Mouse (Mus musculus): ENCODE measurements around the gene Prkn.

DNA sequence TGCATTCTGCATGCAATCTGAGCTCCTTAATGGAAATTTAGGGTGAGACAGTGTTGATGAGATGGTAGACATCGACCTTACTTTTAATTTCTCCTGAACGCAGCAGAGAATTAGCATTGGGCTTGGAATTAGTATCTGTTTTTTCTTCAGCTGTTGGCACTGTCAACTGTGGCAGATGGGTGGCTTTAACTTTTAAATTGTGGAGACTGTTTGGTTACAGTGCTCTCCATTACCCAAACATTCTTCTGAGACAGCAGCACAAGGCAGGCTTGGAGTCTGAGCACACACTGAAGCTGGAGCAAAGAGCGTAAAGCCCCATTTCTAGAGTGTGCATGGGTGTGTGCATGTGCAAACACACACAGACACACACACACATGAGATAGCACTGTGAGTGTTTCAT, 322.6 kb downstream of the Prkn start:
- TF ChIP-seq CTCF (IDR thresholded peaks at IDR 0.05; ENCODE audit: borderline replicate concordance, extremely low read depth, insufficient read depth, insufficient read length) (no peak), POLR2A (IDR thresholded peaks at IDR 0.05; ENCODE audit: borderline replicate concordance, extremely low read depth, insufficient read depth, insufficient read length, poor library complexity, severe bottlenecking) (no peak)
